Mouse (Mus musculus): Measurements from ENCODE around the gene Syne1.
A peak's percentile ranks its signal among the peaks of the same experiment; 100 is the strongest.

Syne1 gene

DNA sequence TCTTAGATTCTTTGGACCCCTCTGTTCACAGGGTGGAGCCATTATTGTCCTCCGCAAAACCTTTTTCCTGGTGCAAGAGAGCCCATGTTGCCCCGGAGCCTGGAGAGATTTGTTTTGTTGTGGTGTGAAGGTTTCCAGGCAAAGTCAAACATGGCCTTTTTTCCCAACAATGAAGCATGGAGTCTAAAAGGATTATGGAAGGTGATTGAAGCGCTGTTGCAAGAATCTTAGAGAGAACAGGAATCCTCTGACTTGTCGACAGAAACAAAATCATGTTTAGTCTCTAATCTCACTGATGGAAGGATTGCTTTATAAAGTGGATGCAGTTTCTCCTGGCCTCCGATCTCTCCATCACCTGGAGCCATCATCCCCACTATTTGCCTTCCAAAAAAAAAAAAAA lies at the start of gene Syne1:
Gene Syne1, minus strand, starts transcription at position 101 of the 400 bp plus-strand sequence.
- DNase-seq = no peak

DNA sequence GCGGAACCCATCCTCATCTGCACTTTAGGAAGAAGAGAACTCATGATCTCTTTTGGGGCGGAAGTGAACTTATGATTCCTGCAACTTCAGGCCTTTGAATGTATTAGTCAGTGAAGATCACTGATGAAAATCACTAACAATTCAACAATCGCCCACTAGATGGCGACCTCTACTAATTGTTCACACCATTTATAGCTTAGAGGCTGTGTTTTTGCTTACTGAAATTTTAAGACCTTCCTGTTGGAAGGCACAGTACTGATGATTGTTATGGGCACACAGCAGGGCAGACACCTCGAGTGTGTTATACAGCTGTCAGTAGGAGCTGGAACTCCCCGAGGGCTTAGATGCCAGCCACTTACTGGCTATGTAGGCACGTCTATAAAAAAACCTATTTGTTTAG lies 48.8 kb upstream of the Syne1 start:
- peak; percentile 58 for DNase-seq

DNA sequence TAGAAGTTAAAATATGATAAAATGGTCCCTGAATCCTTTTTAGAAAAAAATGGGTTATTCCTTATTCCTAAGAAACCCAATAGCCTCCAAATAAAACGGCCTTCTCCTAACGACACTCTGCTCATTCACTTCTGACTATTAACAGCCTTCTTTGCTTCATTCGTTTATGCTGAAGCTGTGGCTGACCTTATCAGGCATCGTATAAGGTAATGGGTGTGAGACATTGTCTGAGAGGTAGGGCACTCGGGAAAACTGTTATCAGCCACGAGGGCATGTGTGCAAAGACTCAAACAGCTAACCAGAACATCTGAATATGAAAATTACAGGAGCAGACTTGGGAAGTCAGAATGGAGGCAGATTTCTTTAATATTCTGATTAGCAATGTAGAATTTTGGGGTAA lies 45.3 kb upstream of the Syne1 start:
- no peak for DNase-seq

DNA sequence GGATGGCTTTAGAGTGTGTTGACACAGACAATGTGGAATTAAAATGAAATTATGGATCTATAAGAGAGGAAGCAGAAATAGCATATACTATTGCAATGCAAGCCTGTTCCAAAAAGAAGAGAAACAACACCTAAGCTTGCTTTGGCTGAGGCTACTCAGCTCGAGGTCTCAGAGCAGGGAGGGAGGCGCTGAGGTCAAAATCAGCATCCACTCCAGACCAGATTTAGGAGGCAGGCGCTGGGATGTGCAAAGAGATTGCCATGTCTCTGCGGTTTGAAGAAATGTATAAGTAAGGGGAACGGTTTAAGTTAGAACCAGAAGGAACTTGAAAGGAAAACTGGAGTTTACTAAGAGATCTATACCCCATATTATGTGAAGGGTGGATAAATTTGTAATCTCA lies 43.2 kb upstream of the Syne1 start:
- DNase-seq = no peak

DNA sequence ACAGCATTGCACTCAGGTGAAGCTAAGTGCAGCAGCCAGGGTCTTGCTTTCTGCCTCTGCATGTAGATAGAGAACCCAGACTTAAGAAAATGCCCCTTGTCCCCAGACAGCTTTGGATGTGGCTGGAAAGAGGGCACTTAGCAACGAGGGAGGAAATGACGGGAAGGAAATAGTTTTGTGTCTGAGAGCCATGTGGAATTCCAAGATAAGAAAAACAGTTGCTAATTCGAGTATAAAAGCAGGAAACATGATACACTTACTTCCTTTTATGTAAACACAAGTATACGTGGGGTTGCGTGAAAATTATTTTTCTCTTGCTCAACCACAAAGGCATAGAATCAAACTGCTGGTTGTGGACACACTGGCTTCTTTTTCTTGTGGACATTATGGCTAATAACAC lies 42.2 kb upstream of the Syne1 start, which contains the start of gene Myct1:
Gene Myct1, plus strand, starts transcription at position 312 of the 400 bp plus-strand sequence.
- DNase-seq = no peak

DNA sequence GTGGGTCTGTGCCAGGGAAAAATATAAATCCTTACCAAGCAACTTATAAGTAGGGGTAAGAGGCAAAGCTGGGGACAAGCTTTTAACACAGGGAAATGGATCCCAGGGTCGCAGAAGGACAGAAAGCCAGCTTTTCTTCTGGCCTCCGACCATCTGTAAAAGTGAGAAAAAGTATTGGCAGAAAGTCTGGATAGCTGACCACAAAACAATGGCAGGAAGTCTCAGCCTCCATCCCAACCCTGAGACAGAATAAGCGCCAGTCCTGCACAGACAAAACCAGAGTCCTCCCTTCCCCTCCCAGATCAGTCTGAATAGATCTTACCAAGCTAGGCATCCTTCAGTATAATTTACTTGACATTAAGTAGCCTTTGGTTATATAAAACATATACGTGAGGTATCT lies 40.7 kb upstream of the Syne1 start:
- DNase-seq = no peak

- no peak for DNase-seq
These were observed 39.8 kb upstream of the Syne1 start for GRCm38 (mm10) chr10:5591061-5591460.

- peak; percentile 44 for DNase-seq
These were observed 22.0 kb upstream of the Syne1 start for GRCm38 (mm10) chr10:5573328-5573727.

GRCm38 (mm10) chr10:5571332-5571731 lies 20.1 kb upstream of the Syne1 start:
- DNase-seq = no peak

DNA sequence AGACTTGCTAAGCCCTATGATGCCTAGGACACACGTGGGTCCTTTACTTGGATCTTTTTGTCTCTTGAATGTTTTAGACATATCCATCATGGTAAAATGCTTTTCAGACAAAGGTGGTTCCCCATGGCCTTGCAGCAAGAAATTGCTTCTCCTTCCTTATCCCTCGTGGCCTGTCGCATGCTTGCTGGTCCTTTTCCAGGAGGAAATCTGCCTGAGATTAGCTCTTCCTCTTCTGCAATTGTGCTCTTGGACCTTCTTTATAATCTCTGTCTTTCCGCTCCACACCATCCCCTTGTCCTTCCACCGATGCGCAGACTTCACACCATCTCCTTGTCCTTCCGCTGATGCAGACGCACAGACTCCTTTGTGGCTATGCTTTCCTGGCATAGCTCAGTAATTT lies 18.8 kb upstream of the Syne1 start:
- DNase-seq = no peak

GRCm38 (mm10) chr10:5568991-5569390 lies 17.7 kb upstream of the Syne1 start:
- DNase-seq = no peak

GRCm38 (mm10) chr10:5561706-5562105 lies 10.4 kb upstream of the Syne1 start:
- no peak for DNase-seq

DNA sequence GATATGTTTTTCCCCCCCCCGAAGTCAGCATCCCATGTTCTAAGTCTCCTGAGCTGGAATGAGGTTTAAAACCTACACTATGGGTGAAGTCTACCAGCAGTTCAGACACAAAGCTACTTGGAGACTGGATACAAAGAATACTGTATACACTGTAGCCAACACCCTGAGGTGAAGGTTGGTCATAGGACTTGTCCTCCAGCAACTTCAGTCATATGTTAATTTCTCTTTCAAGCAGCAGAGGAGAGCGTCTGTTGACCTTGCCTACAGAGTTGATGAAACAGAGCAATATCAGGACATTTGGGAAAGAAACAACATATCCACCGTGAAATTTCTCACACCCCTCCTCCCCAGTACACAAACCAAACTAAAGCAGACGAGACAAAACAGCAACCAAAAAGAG lies 9.2 kb upstream of the Syne1 start:
- no peak for DNase-seq

GRCm38 (mm10) chr10:5558808-5559207 lies 7.5 kb upstream of the Syne1 start:
- no peak for DNase-seq

GRCm38 (mm10) chr10:5554941-5555340 lies 3.7 kb upstream of the Syne1 start:
- peak; percentile 10 for DNase-seq

DNA sequence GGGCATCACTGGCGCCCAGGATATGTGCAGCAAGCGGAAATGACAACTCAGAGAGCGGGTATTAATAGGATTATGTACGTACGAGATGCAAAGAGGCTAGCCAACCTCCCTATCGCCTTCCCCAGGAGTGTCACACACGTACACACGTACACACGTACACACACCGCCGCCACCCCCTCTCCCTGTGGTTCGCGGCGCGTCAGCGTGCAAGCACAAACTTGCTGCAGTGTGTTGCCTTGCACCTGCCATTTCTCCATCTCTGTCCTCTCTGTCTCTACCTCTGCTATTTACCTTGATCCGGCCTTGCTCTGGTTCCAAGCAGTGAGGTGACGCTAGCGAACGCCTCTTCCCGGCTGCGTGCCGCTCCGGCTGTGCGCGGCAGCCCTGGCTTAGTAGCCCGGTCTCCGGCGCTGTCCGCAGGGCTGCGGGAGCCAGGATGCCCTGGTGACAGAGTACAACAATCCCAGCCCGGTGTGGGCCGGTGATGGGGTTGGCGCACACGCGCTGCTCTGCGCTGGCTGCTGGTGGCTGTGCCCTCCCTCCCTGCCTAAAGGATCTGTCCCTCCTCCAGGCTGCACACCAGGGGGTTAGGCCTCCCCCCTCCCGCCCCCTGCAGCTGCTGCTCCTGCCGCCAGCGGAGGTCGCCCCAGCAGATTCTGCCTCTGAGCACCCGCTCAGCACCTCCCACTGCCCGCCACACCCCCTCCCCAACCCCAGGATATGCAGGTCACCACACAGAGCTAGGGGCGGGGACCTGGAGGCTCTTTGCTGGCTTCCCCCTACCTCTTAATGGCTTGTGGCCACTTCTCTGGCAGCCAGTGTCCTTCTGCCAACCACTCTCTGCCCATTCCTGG lies 887 bp downstream of the Syne1 start:
- DNase-seq = peak; percentile 70

DNA sequence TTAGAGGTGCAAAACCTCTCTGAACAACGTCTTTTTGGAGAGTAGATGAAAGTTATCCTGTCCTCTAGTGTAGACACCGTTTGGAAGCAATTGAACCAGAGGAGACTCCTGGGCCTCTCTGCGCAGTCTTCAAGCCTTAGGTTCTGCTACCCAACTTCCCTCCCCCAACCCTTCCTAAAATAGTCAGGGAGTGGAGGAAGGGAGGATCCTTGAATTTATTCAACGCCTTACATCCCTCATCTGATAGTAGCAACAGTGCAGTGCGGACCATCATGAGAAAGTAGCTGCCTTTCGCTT lies 1.5 kb downstream of the Syne1 start:
- DNase-seq = no peak

DNA sequence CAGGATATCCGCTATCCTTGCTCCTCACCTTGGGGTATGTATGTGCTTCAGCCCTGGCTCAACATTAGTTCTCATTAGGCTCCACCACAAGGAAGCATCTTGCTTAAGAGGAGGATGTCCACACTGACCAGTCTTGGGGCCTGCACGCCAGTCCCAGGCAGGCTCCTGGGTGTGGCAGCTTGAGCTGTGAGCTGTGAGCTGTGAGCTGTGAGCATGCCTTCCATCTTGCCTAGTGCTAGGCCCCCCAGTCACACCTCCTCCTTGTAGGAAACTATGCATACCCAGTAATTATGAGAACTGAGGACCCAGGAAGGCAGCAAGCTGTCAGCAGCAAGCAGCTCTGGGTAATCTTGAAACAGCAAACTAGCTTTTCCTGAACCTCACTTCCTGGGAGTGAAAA lies 2.6 kb downstream of the Syne1 start:
- no peak for DNase-seq

GRCm38 (mm10) chr10:5547769-5548168 lies 3.5 kb downstream of the Syne1 start:
- no peak for DNase-seq

DNA sequence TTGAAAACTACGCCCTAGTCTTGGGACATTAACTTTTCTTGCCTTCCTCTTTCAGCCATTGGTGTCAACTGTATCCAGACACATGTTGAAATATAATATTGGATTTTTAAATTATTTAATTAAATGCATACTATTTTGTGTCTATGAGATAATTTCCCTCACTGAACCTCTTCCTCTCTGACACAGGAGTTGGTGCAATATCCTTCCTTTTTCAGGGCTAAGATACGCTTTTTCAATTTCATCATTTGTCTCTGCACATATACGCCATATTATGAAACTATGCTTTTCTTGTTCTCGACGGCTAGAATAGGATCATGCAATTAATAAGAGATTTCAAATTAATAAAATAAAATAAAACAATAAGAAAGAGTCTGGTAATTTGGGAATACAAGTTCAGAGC lies 4.9 kb downstream of the Syne1 start:
- DNase-seq = no peak

DNA sequence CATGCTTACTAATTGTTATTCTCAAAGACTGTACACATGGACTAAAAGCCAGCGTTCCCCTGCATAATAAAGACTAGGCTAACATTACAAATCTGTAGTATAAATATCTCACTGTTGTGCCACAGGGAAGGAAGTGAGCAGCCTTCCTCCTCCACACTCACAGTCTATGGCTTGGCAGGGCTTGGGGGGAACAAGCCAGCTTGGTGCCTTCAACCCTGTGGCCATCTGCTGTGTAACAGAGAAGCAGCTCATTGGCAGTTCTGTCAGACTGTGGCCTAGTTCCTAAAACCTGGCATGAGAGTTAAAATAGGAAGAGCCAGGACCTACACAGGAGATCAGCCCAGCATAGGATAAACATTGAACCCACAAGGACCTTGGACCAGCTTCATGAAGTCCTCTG lies 23.0 kb downstream of the Syne1 start:
- DNase-seq = no peak

DNA sequence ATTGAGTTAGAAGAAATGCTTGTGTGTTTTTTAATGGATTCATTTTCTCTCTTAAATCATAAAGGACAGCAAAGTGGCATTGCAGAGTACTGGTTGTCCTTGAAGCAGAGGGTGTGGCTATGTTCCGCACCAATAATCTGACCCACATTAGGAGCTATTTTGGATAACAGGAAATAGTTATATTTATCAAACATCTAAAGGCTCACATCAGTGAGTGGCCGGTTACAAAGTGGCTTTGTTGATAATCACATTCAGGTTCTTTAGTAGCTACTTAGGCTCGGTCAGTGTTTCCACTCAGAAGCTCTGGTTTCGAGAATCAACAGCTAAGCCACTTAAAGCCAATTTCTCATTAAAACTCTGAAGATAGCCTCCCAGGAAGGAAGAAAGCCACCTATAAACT lies 23.6 kb downstream of the Syne1 start:
- DNase-seq = no peak

- no peak for DNase-seq
These were observed 28.4 kb downstream of the Syne1 start for GRCm38 (mm10) chr10:5522904-5523303.

DNA sequence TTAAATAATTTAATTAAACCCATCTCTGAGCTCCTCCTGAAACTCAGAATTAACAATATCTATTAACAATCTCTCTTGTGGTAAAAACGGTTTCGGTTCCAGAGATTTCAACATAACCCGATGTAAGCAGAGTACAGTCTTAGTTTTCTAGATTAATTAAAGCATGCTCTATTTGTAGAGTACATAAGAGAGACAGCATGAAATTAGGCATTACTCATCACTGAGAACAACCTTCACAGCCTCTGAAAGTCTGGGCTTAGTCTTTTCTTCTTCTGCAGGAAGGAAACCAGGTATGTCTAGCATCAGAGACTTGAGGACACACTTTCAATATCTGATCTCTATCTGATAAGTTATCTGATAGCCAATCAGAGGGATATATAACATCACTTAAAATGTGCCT lies 29.0 kb downstream of the Syne1 start:
- DNase-seq = no peak

- no peak for DNase-seq
These were observed 30.6 kb downstream of the Syne1 start for GRCm38 (mm10) chr10:5520695-5521094.
